Mouse (Mus musculus) embryonic facial prominence, embryonic 13.5 days (tissue): ENCODE measurements around the gene Phactr2. TPM values are rescaled to one million over a fixed set of nuclear protein-coding genes. Genes with fewer than 3 reads are reported as not detected.

Source experiments
- ATAC-seq: fragments of 200-750 bp; cut with Nextera tagmentation; 2 replicates; pipeline ENCODE4 v1.8.0; 2017; ENCODE audit warnings: low read depth; ENCODE audit not compliant: insufficient number of reproducible peaks, insufficient read depth, low FRiP score, low TSS enrichment
- H3K27ac ChIP-seq: fragments of 300-500 bp; sonication (generic); 2 replicates; pipeline ENCODE4 v1.5.1; 2015; ENCODE audit warnings: moderate library complexity, mild to moderate bottlenecking, inconsistent platforms
- H3K27me3 ChIP-seq: fragments of 300-500 bp; sonication (generic); 2 replicates; pipeline ENCODE4 v1.6.1; 2015; ENCODE audit warnings: mild to moderate bottlenecking, inconsistent platforms
- H3K36me3 ChIP-seq: fragments of 300-500 bp; sonication (generic); 2 replicates; pipeline ENCODE4 v1.6.1; 2015; ENCODE audit warnings: mild to moderate bottlenecking, inconsistent platforms
- H3K4me1 ChIP-seq: fragments of 300-500 bp; sonication (generic); 2 replicates; pipeline ENCODE4 v1.6.1; 2015; ENCODE audit warnings: inconsistent platforms
- H3K4me2 ChIP-seq: fragments of 300-500 bp; sonication (generic); 2 replicates; pipeline ENCODE4 v1.6.1; 2015; ENCODE audit warnings: moderate library complexity, mild to moderate bottlenecking, inconsistent platforms
- H3K4me3 ChIP-seq: fragments of 300-500 bp; sonication (generic); 2 replicates; pipeline ENCODE4 v1.5.1; 2015; ENCODE audit warnings: mild to moderate bottlenecking, inconsistent platforms
- H3K9ac ChIP-seq: fragments of 300-500 bp; sonication (generic); 2 replicates; pipeline ENCODE4 v1.6.1; 2015; ENCODE audit warnings: mild to moderate bottlenecking, inconsistent platforms
- H3K9me3 ChIP-seq: fragments of 300-500 bp; sonication (generic); 2 replicates; pipeline ENCODE4 v1.6.1; 2016; ENCODE audit warnings: inconsistent platforms
- WGBS: fragments of 180-500 bp; shearing (Covaris S2); methylation state at CpG from one replicate; pipeline ENCODE4 v1.1.7; 2015; ENCODE audit warnings: mixed read lengths; 5-methylcytosine and 5-hydroxymethylcytosine counted together
- polyA plus RNA-seq: library from polyadenylated mRNA; unstranded; fragments of >200 nt; fragmentation: Nextera tagmentation; extraction: Ambion mirVana; gene quantifications from 2 replicates; pipeline ENCODE4 v1.2.1, GENCODE M21; 2015

The Phactr2 gene
- polyA plus RNA-seq, 1 experiment from 2014 or later, result 22.9 TPM

DNA sequence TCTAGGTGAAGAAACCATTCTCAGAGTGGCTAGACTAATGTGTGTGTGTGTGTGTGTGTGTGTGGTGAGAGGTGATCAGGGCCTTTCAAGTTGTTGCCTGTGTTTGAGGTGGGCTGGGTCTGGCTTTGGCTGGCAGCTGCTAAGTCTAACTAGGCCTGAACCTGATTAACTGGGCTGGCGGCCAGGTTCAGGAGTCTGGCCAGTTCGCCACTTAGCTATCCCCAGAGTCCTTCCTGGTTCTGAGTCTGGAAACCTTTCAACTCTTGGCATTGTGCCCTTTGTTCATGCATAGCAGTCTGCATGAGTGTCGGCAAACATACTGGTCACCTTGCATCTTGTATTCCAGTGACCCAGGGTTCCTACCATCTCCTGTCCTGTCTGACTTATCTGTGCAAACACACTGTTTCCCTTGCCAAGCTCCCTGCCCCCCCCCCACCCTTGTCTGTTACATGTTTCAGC, 27.4 kb downstream of the Phactr2 start:
- 40% methylated on average over 3 of the region's 3 CpGs for WGBS
- no peaks in the 10 kb centered on the region for H3K9me3 ChIP-seq
- no peak overlapping the region for H3K27ac ChIP-seq
- H3K36me3 ChIP-seq, result no peaks in the 10 kb centered on the region
- H3K4me3 ChIP-seq, result no peak overlapping the region
- H3K27me3 ChIP-seq, result no peaks in the 10 kb centered on the region
- no peak overlapping the region for H3K9ac ChIP-seq
- H3K4me1 ChIP-seq, result peaks cover 13% of the 10 kb centered on the region; the same call in 1 of the 2 replicates
- peak; percentile 28; the same call in 1 of the 2 replicates for ATAC-seq
- H3K4me2 ChIP-seq, result no peak overlapping the region

DNA sequence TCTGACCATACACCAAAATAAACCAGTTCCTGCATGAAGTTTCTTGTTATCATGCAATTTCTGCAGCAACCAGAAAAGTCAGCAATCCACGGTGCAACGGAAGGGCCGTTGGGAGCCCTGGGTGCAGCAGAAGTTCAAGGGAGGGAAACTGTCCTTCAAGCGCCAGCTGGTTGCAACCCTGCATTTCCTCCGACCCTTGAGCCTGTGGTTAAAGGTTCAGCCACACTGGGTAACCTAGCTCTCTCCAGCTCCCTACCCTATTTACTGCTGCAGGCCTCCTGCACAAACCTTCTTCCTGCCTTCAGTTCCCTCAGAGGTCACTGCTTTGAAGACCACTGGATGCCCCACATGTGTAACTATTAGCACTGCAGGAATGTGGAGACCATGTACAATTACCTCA, 30.0 kb downstream of the Phactr2 start:
- Histone ChIP-seq H3K9ac (no peak overlapping the region), H3K4me2 (no peak overlapping the region), H3K9me3 (no peaks in the 10 kb centered on the region), H3K27ac (no peak overlapping the region), H3K4me3 (no peak overlapping the region), H3K27me3 (no peaks in the 10 kb centered on the region), H3K36me3 (no peaks in the 10 kb centered on the region), H3K4me1 (peaks cover 13% of the 10 kb centered on the region; the same call in 1 of the 2 replicates)
- 90% methylated on average over 5 of the region's 5 CpGs for WGBS
- no peak for ATAC-seq

DNA sequence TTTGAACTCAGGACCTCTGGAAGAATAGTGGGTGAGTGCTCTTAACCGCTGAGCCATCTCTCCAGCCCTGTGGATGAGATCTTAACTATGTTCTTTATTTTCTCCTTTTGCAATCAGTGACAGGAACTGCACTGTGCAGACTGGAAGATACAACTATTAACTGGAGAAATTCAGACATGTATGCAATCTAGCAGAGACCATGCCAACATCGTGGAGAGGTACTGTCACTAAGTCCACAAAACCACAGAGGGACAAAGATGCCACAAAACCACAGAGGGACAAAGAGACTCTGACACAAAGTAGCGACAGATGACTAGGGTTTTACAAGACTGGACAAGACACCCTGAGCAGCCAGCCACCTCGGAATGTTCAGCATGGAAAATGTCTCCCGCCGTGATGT, 30.6 kb downstream of the Phactr2 start:
- no peak overlapping the region for H3K4me2 ChIP-seq
- H3K9ac ChIP-seq, result no peak overlapping the region
- ATAC-seq, result no peak
- WGBS, result 82% methylated on average over 6 of the region's 6 CpGs
- H3K27me3 ChIP-seq, result no peaks in the 10 kb centered on the region
- no peaks in the 10 kb centered on the region for H3K9me3 ChIP-seq
- no peak overlapping the region for H3K4me3 ChIP-seq
- H3K4me1 ChIP-seq, result peaks cover 12% of the 10 kb centered on the region; the same call in 1 of the 2 replicates
- no peak overlapping the region for H3K27ac ChIP-seq
- no peaks in the 10 kb centered on the region for H3K36me3 ChIP-seq

DNA sequence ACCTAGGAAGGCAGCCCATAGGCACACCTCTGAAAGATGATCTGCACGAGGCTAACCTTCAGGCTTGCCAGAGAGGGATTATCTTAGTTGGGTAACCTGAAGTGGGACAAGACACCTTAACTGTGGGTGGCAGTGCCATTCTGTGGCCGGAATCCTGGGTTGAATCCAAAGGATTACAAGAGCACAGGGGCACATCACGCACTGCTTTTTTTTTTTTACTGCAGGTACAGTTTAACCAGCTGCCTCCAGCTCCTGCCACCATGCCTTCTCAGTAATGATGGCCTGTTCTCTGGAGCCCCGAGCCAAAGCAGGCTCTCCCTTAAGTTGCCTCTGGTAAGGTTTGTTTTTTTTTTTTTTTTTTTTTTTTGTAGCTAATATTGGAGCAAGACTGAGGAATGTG, 33.9 kb downstream of the Phactr2 start:
- no peak overlapping the region for H3K4me3 ChIP-seq
- H3K4me1 ChIP-seq, result peaks cover 14% of the 10 kb centered on the region
- H3K9me3 ChIP-seq, result no peaks in the 10 kb centered on the region
- no peaks in the 10 kb centered on the region for H3K36me3 ChIP-seq
- H3K27ac ChIP-seq, result no peak overlapping the region
- no peaks in the 10 kb centered on the region for H3K27me3 ChIP-seq
- no peak overlapping the region for H3K4me2 ChIP-seq
- 80% methylated on average over 4 of the region's 4 CpGs for WGBS
- H3K9ac ChIP-seq, result no peak overlapping the region
- ATAC-seq, result no peak

GRCm38 (mm10) chr10:13438118-13438821, 35.9 kb downstream of the Phactr2 start:
- Histone ChIP-seq H3K27me3 (no peaks in the 10 kb centered on the region), H3K4me1 (peaks cover 17% of the 10 kb centered on the region), H3K4me3 (no peak overlapping the region), H3K4me2 (no peak overlapping the region), H3K9me3 (no peaks in the 10 kb centered on the region), H3K36me3 (no peaks in the 10 kb centered on the region), H3K27ac (no peak overlapping the region), H3K9ac (no peak overlapping the region)
- no peak for ATAC-seq
- 69% methylated on average over 10 of the region's 10 CpGs for WGBS

DNA sequence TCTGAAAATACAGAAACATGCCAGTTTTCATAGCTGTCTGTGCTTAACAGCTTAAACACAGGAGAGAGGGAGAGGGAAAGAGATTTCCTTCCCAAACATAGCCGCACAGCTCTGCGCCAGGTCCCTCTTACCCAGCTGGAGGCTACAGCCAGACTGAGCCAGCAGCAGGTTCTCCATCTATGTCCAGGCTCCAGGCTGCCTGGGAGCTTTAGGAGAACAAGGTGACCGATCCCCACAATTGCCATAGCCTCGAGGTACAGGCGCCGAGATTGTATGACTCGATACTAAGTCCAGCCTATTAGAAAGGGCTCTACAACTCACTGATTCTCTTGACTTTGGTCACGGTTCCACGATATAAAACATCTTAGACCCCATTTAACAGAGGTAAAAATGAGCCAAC, 37.2 kb downstream of the Phactr2 start:
- H3K36me3 ChIP-seq, result no peaks in the 10 kb centered on the region
- 80% methylated on average over 9 of the region's 9 CpGs for WGBS
- H3K27me3 ChIP-seq, result no peaks in the 10 kb centered on the region
- H3K4me3 ChIP-seq, result no peak overlapping the region
- H3K27ac ChIP-seq, result peak overlapping the region; percentile 1; the same call in 1 of the 2 replicates
- H3K4me1 ChIP-seq, result peaks cover 21% of the 10 kb centered on the region
- no peak overlapping the region for H3K9ac ChIP-seq
- no peaks in the 10 kb centered on the region for H3K9me3 ChIP-seq
- no peak overlapping the region for H3K4me2 ChIP-seq
- no peak for ATAC-seq

GRCm38 (mm10) chr10:13433016-13433415, 41.2 kb downstream of the Phactr2 start:
- H3K4me1 ChIP-seq, result peaks cover 29% of the 10 kb centered on the region
- 52% methylated on average over 7 of the region's 7 CpGs for WGBS
- no peak overlapping the region for H3K9ac ChIP-seq
- H3K27me3 ChIP-seq, result no peaks in the 10 kb centered on the region
- no peak overlapping the region for H3K4me3 ChIP-seq
- H3K27ac ChIP-seq, result no peak overlapping the region
- H3K36me3 ChIP-seq, result no peaks in the 10 kb centered on the region
- ATAC-seq, result no peak
- no peaks in the 10 kb centered on the region for H3K9me3 ChIP-seq
- H3K4me2 ChIP-seq, result no peak overlapping the region

GRCm38 (mm10) chr10:13431641-13432540, 42.3 kb downstream of the Phactr2 start:
- peaks cover 25% of the 10 kb centered on the region for H3K4me1 ChIP-seq
- no peaks in the 10 kb centered on the region for H3K9me3 ChIP-seq
- ATAC-seq, result no peak
- H3K4me3 ChIP-seq, result no peak overlapping the region
- peak overlapping the region; percentile 46 for H3K9ac ChIP-seq
- 28% methylated on average over 8 of the region's 8 CpGs for WGBS
- no peak overlapping the region for H3K4me2 ChIP-seq
- no peaks in the 10 kb centered on the region for H3K36me3 ChIP-seq
- H3K27me3 ChIP-seq, result no peaks in the 10 kb centered on the region
- H3K27ac ChIP-seq, result peak overlapping the region; percentile 78

DNA sequence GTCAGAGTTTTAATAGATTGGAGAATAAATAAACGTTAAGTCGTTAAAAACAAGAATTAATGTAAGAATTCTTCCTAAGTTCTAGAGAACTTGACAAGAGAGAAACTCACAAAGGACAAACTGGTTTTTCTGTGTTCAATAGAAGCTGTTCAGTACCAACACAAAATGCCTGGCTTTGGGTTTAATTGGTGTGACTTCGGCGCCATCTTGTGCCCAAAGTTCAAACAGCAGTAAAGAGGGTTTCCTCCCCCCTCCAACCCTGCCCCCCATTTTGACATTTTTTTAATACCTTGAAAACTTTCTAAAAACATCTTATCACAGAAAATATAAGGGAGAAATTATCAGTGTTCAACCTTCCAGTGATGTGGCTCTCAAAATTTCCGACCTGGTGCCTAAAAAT, 44.4 kb downstream of the Phactr2 start:
- Histone ChIP-seq H3K27ac (no peak overlapping the region), H3K36me3 (no peaks in the 10 kb centered on the region), H3K27me3 (no peaks in the 10 kb centered on the region), H3K9me3 (no peaks in the 10 kb centered on the region), H3K4me3 (no peak overlapping the region), H3K4me1 (peaks cover 19% of the 10 kb centered on the region), H3K4me2 (no peak overlapping the region), H3K9ac (no peak overlapping the region)
- no peak for ATAC-seq
- 12% methylated on average over 5 of the region's 5 CpGs for WGBS

DNA sequence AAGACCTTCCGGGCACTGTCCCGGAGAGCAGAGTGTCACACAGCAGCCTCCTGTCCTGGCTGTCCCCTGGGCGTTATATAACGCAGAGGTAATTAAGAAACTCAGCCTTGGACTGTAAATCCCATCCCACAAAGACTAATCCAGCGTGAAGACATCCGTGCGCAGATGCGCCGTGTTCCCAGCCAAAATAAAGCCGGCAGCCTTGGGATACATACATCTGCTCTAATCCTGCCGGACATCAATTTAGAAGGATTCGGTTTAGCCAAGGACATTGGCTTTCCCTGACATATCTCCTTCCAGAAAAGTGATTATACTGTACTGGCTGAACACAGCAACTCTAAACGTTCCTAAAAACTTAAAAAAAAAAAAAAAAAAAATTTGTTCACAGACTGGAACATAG, 45.0 kb downstream of the Phactr2 start:
- Histone ChIP-seq H3K4me2 (peak overlapping the region; percentile 55), H3K27ac (peak overlapping the region; percentile 74), H3K9me3 (no peaks in the 10 kb centered on the region), H3K4me1 (peaks cover 19% of the 10 kb centered on the region), H3K9ac (peak overlapping the region; percentile 52; the same call in 1 of the 2 replicates), H3K36me3 (no peaks in the 10 kb centered on the region), H3K27me3 (no peaks in the 10 kb centered on the region), H3K4me3 (peak overlapping the region; percentile 10; the same call in 1 of the 2 replicates)
- 18% methylated on average over 13 of the region's 13 CpGs for WGBS
- no peak for ATAC-seq

DNA sequence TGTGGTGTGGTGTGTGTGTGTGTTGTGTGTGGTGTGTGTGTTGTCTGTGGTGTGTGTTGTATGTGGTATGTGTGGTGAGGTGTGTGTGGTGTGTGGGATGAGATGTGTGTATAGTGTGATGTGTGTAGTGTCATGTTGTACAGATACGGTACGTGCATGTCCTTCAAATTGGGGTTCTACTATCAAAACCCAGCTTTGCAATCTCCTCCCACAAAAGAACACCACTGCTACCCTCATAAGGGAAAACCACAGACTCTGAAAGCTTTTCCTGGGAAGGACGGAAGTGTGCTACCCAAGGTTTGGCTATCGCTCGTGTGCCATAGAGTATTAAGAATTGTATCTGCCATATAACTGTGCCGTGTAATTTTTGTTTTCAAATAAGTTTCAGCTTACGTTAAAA, 45.7 kb downstream of the Phactr2 start:
- Histone ChIP-seq H3K27me3 (no peaks in the 10 kb centered on the region), H3K36me3 (no peaks in the 10 kb centered on the region), H3K4me1 (peaks cover 19% of the 10 kb centered on the region), H3K27ac (peak overlapping the region; percentile 74; the same call in 1 of the 2 replicates), H3K9me3 (no peaks in the 10 kb centered on the region), H3K9ac (no peak overlapping the region), H3K4me3 (no peak overlapping the region), H3K4me2 (no peak overlapping the region)
- no peak for ATAC-seq
- 74% methylated on average over 7 of the region's 7 CpGs for WGBS
